ENCODE assay signal across 8 mouse cellular contexts in genomic region chr8:94702844-94703813, GRCm38 (mm10). TPM values are rescaled to one million over a fixed set of nuclear protein-coding genes. Genes with fewer than 3 reads are reported as not detected.
DNase-seq lines count a peak whose midpoint lies in the region; ATAC-seq and TF ChIP-seq lines count a peak whose summit lies in the region.

No protein-coding gene starts in this region.

- peak; percentile 64 for ATAC-seq in CD4-positive, CD25-positive, alpha-beta regulatory T cell, adult 4 months
- peak; percentile 76 for ATAC-seq in erythroid progenitor cell, adult 5-6 weeks (replicated peaks; ENCODE audit: low FRiP score, poor library complexity, severe bottlenecking)
- peak; percentile 72 for ATAC-seq in heart, embryonic 14.5 days (ENCODE audit: insufficient number of reproducible peaks, insufficient read depth, low FRiP score, low read depth)
- ATAC-seq in liver, embryonic 13.5 days (ENCODE audit: low read depth): peak; percentile 85
- peak; percentile 60 for ATAC-seq in stomach, postnatal 0 days (ENCODE audit: low FRiP score, low TSS enrichment)

- TF ChIP-seq EP300 in stomach, postnatal 0 days (optimal IDR thresholded peaks at IDR 0.05): no peak

- peak overlapping the region; percentile 79 for H3K4me2 ChIP-seq in heart, embryonic 14.5 days (ENCODE audit: low read length)
- peak overlapping the region; percentile 80 for H3K4me2 ChIP-seq in liver, embryonic 13.5 days
- H3K4me2 ChIP-seq in stomach, postnatal 0 days (replicated peaks; ENCODE audit: low read depth): peak overlapping the region; percentile 56

- peak overlapping the region; percentile 70 for H3K4me3 ChIP-seq in brown adipose tissue, adult 24 weeks (ENCODE audit: insufficient read depth, low read depth, low read length)
- H3K4me3 ChIP-seq in heart, embryonic 14.5 days (ENCODE audit: control insufficient read depth in 1 of 2, insufficient read depth in 1 of 2, low read depth in 1 of 2, low read length in 2 of 2): peak overlapping the region; percentile 58 to 78
- peak overlapping the region; percentile 68 for H3K4me3 ChIP-seq in liver, embryonic 13.5 days (replicated peaks)
- H3K4me3 ChIP-seq in stomach, postnatal 0 days (ENCODE audit: low read depth, low read length): peak overlapping the region; percentile 32

- H3K9ac ChIP-seq in heart, embryonic 14.5 days (ENCODE audit: low read length): peak overlapping the region; percentile 67
- H3K9ac ChIP-seq in liver, embryonic 13.5 days: peak overlapping the region; percentile 58
- H3K9ac ChIP-seq in stomach, postnatal 0 days (ENCODE audit: low read length): no peak overlapping the region

- peak; percentile 91 for DNase-seq in kidney, postnatal 10 days
- peak; percentile 76 for DNase-seq in liver, embryonic 13.5 days
- peak; percentile 78 to 83 for DNase-seq in natural killer cell, adult 2 months (ENCODE audit: low spot score in 2 of 2)
- peak; percentile 82 for DNase-seq in stomach, postnatal 0 days (ENCODE audit: low spot score)

- peaks cover 12% of the 10 kb centered on the region for H3K4me1 ChIP-seq in brown adipose tissue, adult 24 weeks (ENCODE audit: control insufficient read depth, insufficient read depth, insufficient read length, low read length)
- H3K4me1 ChIP-seq in heart, embryonic 14.5 days (ENCODE audit: control insufficient read depth in 2 of 2, insufficient read depth in 2 of 2, low read length in 2 of 2): peaks cover 10 to 11% of the 10 kb centered on the region in 2 experiments
- H3K4me1 ChIP-seq in liver, embryonic 13.5 days (replicated peaks): peaks cover 36% of the 10 kb centered on the region
- no peaks in the 10 kb centered on the region for H3K4me1 ChIP-seq in stomach, postnatal 0 days (replicated peaks; ENCODE audit: control insufficient read depth, insufficient read depth)

- no peaks in the 10 kb centered on the region for H3K36me3 ChIP-seq in heart, embryonic 14.5 days (ENCODE audit: control insufficient read depth, insufficient read depth, low read length)
- H3K36me3 ChIP-seq in liver, embryonic 13.5 days: no peaks in the 10 kb centered on the region
- H3K36me3 ChIP-seq in stomach, postnatal 0 days (ENCODE audit: control insufficient read depth, insufficient read depth, low read length): no peaks in the 10 kb centered on the region

- no peaks in the 10 kb centered on the region for H3K9me3 ChIP-seq in heart, embryonic 14.5 days (ENCODE audit: control insufficient read depth, low read length)
- no peaks in the 10 kb centered on the region for H3K9me3 ChIP-seq in liver, embryonic 13.5 days (replicated peaks)
- H3K9me3 ChIP-seq in stomach, postnatal 0 days (ENCODE audit: control insufficient read depth, low read length): no peaks in the 10 kb centered on the region

- WGBS in heart, embryonic 14.5 days: under 1% methylated on average over 35 of the region's 35 CpGs
- WGBS in liver, embryonic 13.5 days (ENCODE audit: insufficient replicate concordance): under 1% methylated on average over 35 of the region's 35 CpGs
- under 1% methylated on average over 35 of the region's 35 CpGs for WGBS in stomach, postnatal 0 days

- peak; percentile 97 for TF ChIP-seq CTCF in stomach, postnatal 0 days (IDR thresholded peaks at IDR 0.05; ENCODE audit: low read depth)

- H3K27ac ChIP-seq in brown adipose tissue, adult 24 weeks (replicated peaks; ENCODE audit: low read depth, low read length): no peak overlapping the region
- peak overlapping the region; percentile 41 to 44; a peak in 2 of 4 replicates for H3K27ac ChIP-seq in heart, embryonic 14.5 days (replicated peaks in 1 of 2; ENCODE audit: control insufficient read depth in 1 of 2, insufficient read depth in 1 of 2, low read depth in 2 of 2, low read length in 2 of 2)
- H3K27ac ChIP-seq in liver, embryonic 13.5 days: peak overlapping the region; percentile 51
- H3K27ac ChIP-seq in stomach, postnatal 0 days (replicated peaks): 0 out of 2 replicates have a peak overlapping the region, but pooled peaks have one; percentile 18

- H3K27me3 ChIP-seq in heart, embryonic 14.5 days (ENCODE audit: control insufficient read depth, insufficient read depth, low read length): peaks cover 5% of the 10 kb centered on the region; the same call in 1 of the 2 replicates
- H3K27me3 ChIP-seq in liver, embryonic 13.5 days: peaks cover 14% of the 10 kb centered on the region
- no peaks in the 10 kb centered on the region for H3K27me3 ChIP-seq in stomach, postnatal 0 days (ENCODE audit: control insufficient read depth, insufficient read depth, low read length)

RNA-seq across cellular contexts. Expression of gene Pllp, which starts 7.1 kb away (rescaled TPM):
- polyA plus RNA-seq in CD4-positive, CD25-positive, alpha-beta regulatory T cell, adult 4 months (2017; shearing (Covaris generic)): under 1 TPM in 1 of 2 experiments, not detected in 1; 0.47 TPM
- polyA plus RNA-seq in brown adipose tissue, adult 24 weeks (2012; ENCODE audit: insufficient read depth, insufficient read length, missing spikeins): 1.6 and 1.9 TPM in 2 replicates
- total RNA-seq in erythroid progenitor cell, adult 5-6 weeks (2015; ENCODE audit: low replicate concordance): not detected in 2 replicates
- not detected in 2 replicates for total RNA-seq in erythroid progenitor cell, adult 5-6 weeks (2017; ENCODE audit: low replicate concordance)
- not detected in 2 replicates for polyA plus RNA-seq in heart, embryonic 14.5 days (2014; fragmentation: Nextera tagmentation; extraction: Ambion mirVana)
- polyA plus RNA-seq in liver, embryonic 13.5 days (2015; fragmentation: Nextera tagmentation; extraction: Ambion mirVana): 0.81 and 1.3 TPM in 2 replicates
- polyA plus RNA-seq in stomach, postnatal 0 days (2015; fragmentation: Nextera tagmentation; extraction: Ambion mirVana): 164 and 188 TPM in 2 replicates

RNA-seq across cellular contexts. Expression of gene Arl2bp, which starts 36.7 kb away (rescaled TPM):
- 10 to 100 TPM; 22.2 to 28.4 TPM for polyA plus RNA-seq in CD4-positive, CD25-positive, alpha-beta regulatory T cell, adult 4 months (2017; shearing (Covaris generic))
- 36.3 and 47.8 TPM in 2 replicates for polyA plus RNA-seq in brown adipose tissue, adult 24 weeks (2012; ENCODE audit: insufficient read depth, insufficient read length, missing spikeins)
- 23.8 and 27.2 TPM in 2 replicates for total RNA-seq in erythroid progenitor cell, adult 5-6 weeks (2015; ENCODE audit: low replicate concordance)
- 29.4 and 36.1 TPM in 2 replicates for total RNA-seq in erythroid progenitor cell, adult 5-6 weeks (2017; ENCODE audit: low replicate concordance)
- 54.1 and 60.8 TPM in 2 replicates for polyA plus RNA-seq in heart, embryonic 14.5 days (2014; fragmentation: Nextera tagmentation; extraction: Ambion mirVana)
- 37.2 and 38.2 TPM in 2 replicates for polyA plus RNA-seq in liver, embryonic 13.5 days (2015; fragmentation: Nextera tagmentation; extraction: Ambion mirVana)
- polyA plus RNA-seq in stomach, postnatal 0 days (2015; fragmentation: Nextera tagmentation; extraction: Ambion mirVana): 91.2 and 94.2 TPM in 2 replicates

RNA-seq across cellular contexts. Expression of gene Ccl22, which starts 42.3 kb away (rescaled TPM):
- not detected for polyA plus RNA-seq in CD4-positive, CD25-positive, alpha-beta regulatory T cell, adult 4 months (2017; shearing (Covaris generic))
- not detected in 2 replicates for polyA plus RNA-seq in brown adipose tissue, adult 24 weeks (2012; ENCODE audit: insufficient read depth, insufficient read length, missing spikeins)
- 0.72 TPM in 1 of 2 replicates, not detected in the other for total RNA-seq in erythroid progenitor cell, adult 5-6 weeks (2015; ENCODE audit: low replicate concordance)
- total RNA-seq in erythroid progenitor cell, adult 5-6 weeks (2017; ENCODE audit: low replicate concordance): 2.3 TPM in 1 of 2 replicates, not detected in the other
- not detected in 2 replicates for polyA plus RNA-seq in heart, embryonic 14.5 days (2014; fragmentation: Nextera tagmentation; extraction: Ambion mirVana)
- polyA plus RNA-seq in liver, embryonic 13.5 days (2015; fragmentation: Nextera tagmentation; extraction: Ambion mirVana): 0.24 and 0.27 TPM in 2 replicates
- 0.06 TPM in 1 of 2 replicates, not detected in the other for polyA plus RNA-seq in stomach, postnatal 0 days (2015; fragmentation: Nextera tagmentation; extraction: Ambion mirVana)

Comparison
In these comparisons a context has a peak if more than half of its experiments do, and no peak if none do; other contexts are left out.
1. RNA of gene Pllp, which starts 7.1 kb away (polyA plus RNA-seq): 164 to 188 TPM in stomach, postnatal 0 days; 1.6 to 1.9 TPM in brown adipose tissue, adult 24 weeks, 0.81 to 1.3 TPM in liver, embryonic 13.5 days, 0.47 TPM in CD4-positive, CD25-positive, alpha-beta regulatory T cell, adult 4 months and not detected in heart, embryonic 14.5 days; every median in the first group is over 10 times any median in the second.
2. Peak in every context shown above with its lines, with median percentiles within 50 percentile points of each other: ATAC-seq, H3K4me3 ChIP-seq, H3K4me2 ChIP-seq and DNase-seq.